Mouse (Mus musculus): ENCODE data around the gene Hspb7.

GRCm38 (mm10) chr4:141439083-141439803, 18.7 kb downstream of the Hspb7 start:
- TF ChIP-seq CTCF (IDR thresholded peaks at IDR 0.05; ENCODE audit: low read depth, low read length) (no peak), POLR2A (IDR thresholded peaks at IDR 0.05; ENCODE audit: borderline replicate concordance, low read depth, low read length) (no peak)

All from bone marrow macrophage, adult 2 months (primary cell).